Mouse (Mus musculus) liver, embryonic 13.5 days (tissue): ENCODE measurements around the gene Zfyve27. TPM values are rescaled to one million over a fixed set of nuclear protein-coding genes. Genes with fewer than 3 reads are reported as not detected.

Source experiments
- ATAC-seq: fragments of 200-750 bp; cut with Nextera tagmentation; 2 replicates; pipeline ENCODE4 v1.8.0; 2017; ENCODE audit warnings: low read depth, mild to moderate bottlenecking, moderate number of reproducible peaks, moderate library complexity
- DNase-seq: peaks from one replicate; pipeline ENCODE4 v3.0.0; 2022
- H3K27ac ChIP-seq: fragments of 300-500 bp; sonication (generic); 2 replicates; pipeline ENCODE4 v1.5.1; 2015; ENCODE audit warnings: moderate library complexity, mild to moderate bottlenecking, inconsistent platforms
- H3K27me3 ChIP-seq: fragments of 300-500 bp; sonication (generic); 2 replicates; pipeline ENCODE4 v1.6.1; 2015; ENCODE audit warnings: mild to moderate bottlenecking, inconsistent platforms
- H3K36me3 ChIP-seq: fragments of 300-500 bp; sonication (generic); 2 replicates; pipeline ENCODE4 v1.6.1; 2015; ENCODE audit warnings: mild to moderate bottlenecking, inconsistent platforms
- H3K4me1 ChIP-seq: fragments of 300-500 bp; sonication (generic); replicated peaks from 2 replicates; pipeline ENCODE4 v1.6.1; 2015; ENCODE audit warnings: inconsistent platforms
- H3K4me2 ChIP-seq: fragments of 300-500 bp; sonication (generic); 2 replicates; pipeline ENCODE4 v1.6.1; 2015; ENCODE audit warnings: inconsistent platforms, mild to moderate bottlenecking, moderate library complexity
- H3K4me3 ChIP-seq: fragments of 300-500 bp; sonication (generic); replicated peaks from 2 replicates; pipeline ENCODE4 v1.5.1; 2015; ENCODE audit warnings: mild to moderate bottlenecking, inconsistent platforms
- H3K9ac ChIP-seq: fragments of 300-500 bp; sonication (generic); 2 replicates; pipeline ENCODE4 v1.6.1; 2015; ENCODE audit warnings: mild to moderate bottlenecking, inconsistent platforms
- H3K9me3 ChIP-seq: fragments of 300-500 bp; sonication (generic); replicated peaks from 2 replicates; pipeline ENCODE4 v1.6.1; 2016; ENCODE audit warnings: inconsistent platforms
- WGBS: fragments of 180-500 bp; shearing (Covaris S2); methylation state at CpG from one replicate; pipeline ENCODE4 v1.1.7; 2015; ENCODE audit not compliant: insufficient replicate concordance; 5-methylcytosine and 5-hydroxymethylcytosine counted together
- polyA plus RNA-seq: library from polyadenylated mRNA; unstranded; fragments of >200 nt; fragmentation: Nextera tagmentation; extraction: Ambion mirVana; gene quantifications from 2 replicates; pipeline ENCODE4 v1.2.1, GENCODE M21; 2015

The Zfyve27 gene
- polyA plus RNA-seq, 1 experiment from 2014 or later, result 8.2 TPM

- no peak for ATAC-seq
- H3K9ac ChIP-seq, result no peak overlapping the region
- 57% methylated on average over 7 of the region's 7 CpGs for WGBS
Measured at GRCm38 (mm10) chr19:42164188-42164587, 437 bp downstream of the Zfyve27 start.

DNA sequence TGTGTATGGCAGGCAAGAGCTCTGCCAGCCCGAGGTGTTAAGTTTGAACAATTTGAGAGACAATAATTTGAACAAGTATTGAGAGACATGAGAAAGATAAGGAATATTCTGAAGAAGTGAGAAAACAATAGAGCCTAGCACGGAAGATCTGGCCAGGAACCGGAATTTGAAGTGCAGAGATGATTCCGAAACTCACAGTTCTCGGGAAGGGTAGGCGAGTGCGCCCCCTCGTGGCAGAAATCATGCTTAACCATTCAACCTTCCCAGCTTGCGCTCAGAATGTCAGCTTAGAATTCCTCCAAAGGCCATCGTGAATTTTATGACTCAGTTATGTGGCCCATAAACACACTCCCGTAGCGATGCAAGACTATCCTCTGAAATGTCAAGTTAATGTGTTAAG is 2.4 kb downstream of the Zfyve27 start:
- WGBS, result 3% methylated on average over 12 of the region's 12 CpGs
- H3K9ac ChIP-seq, result peak overlapping the region; percentile 45; the same call in 1 of the 2 replicates
- H3K9me3 ChIP-seq, result no peaks in the 10 kb centered on the region
- H3K27ac ChIP-seq, result no peak overlapping the region
- peak overlapping the region; percentile 30 for H3K4me3 ChIP-seq
- H3K36me3 ChIP-seq, result no peaks in the 10 kb centered on the region
- H3K4me2 ChIP-seq, result peak overlapping the region; percentile 55
- H3K4me1 ChIP-seq, result peaks cover 35% of the 10 kb centered on the region
- ATAC-seq, result no peak
- peak; percentile 60 for DNase-seq
- H3K27me3 ChIP-seq, result peaks cover 39% of the 10 kb centered on the region

More at GRCm38 (mm10) chr19:42164188-42164587, 437 bp downstream of the Zfyve27 start:
- peaks cover 37% of the 10 kb centered on the region for H3K27me3 ChIP-seq
- H3K36me3 ChIP-seq, result no peaks in the 10 kb centered on the region
- no peak for DNase-seq
- peaks cover 24% of the 10 kb centered on the region for H3K4me1 ChIP-seq
- H3K4me3 ChIP-seq, result no peak overlapping the region
- no peak overlapping the region for H3K27ac ChIP-seq
- no peak overlapping the region for H3K4me2 ChIP-seq
- no peaks in the 10 kb centered on the region for H3K9me3 ChIP-seq

DNA sequence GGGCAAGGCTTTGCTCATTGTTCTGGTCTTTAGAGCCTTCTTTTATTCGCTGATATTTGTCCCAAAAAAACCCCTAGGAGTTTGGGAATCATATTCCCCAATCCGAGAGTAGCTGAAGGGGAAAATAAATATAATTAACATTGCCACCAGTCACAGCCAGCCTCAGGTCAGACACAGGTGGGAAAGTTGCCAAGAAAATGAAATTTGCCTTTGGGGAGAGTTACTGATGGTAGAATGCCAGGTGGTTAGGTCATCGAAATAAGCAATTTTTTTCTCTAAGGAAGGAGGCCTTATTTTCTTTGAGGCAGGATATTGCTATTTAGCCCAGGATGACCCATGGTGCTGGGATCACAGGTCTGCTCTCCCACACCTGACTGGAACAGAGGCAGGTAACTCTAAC is 3.0 kb downstream of the Zfyve27 start:
- H3K36me3 ChIP-seq, result no peaks in the 10 kb centered on the region
- H3K4me2 ChIP-seq, result no peak overlapping the region
- H3K4me1 ChIP-seq, result peaks cover 42% of the 10 kb centered on the region
- H3K9ac ChIP-seq, result no peak overlapping the region
- DNase-seq (no peak), ATAC-seq (no peak)
- H3K9me3 ChIP-seq, result no peaks in the 10 kb centered on the region
- no peak overlapping the region for H3K4me3 ChIP-seq
- peaks cover 39% of the 10 kb centered on the region for H3K27me3 ChIP-seq
- H3K27ac ChIP-seq, result no peak overlapping the region
- 41% methylated on average over 3 of the region's 3 CpGs for WGBS

- WGBS, result 65% methylated on average over 9 of the region's 9 CpGs
- Histone ChIP-seq H3K4me3 (no peak overlapping the region), H3K27ac (no peak overlapping the region), H3K9me3 (no peaks in the 10 kb centered on the region), H3K27me3 (peaks cover 39% of the 10 kb centered on the region), H3K9ac (no peak overlapping the region), H3K4me2 (no peak overlapping the region), H3K36me3 (no peaks in the 10 kb centered on the region), H3K4me1 (peaks cover 49% of the 10 kb centered on the region)
- ATAC-seq, result no peak
- no peak for DNase-seq
Measured at GRCm38 (mm10) chr19:42167489-42167888, 3.7 kb downstream of the Zfyve27 start.

GRCm38 (mm10) chr19:42169322-42169975 is 5.7 kb downstream of the Zfyve27 start:
- Histone ChIP-seq H3K36me3 (no peaks in the 10 kb centered on the region), H3K9ac (peak overlapping the region; percentile 93), H3K27me3 (peaks cover 32% of the 10 kb centered on the region), H3K4me1 (peaks cover 52% of the 10 kb centered on the region), H3K9me3 (no peaks in the 10 kb centered on the region), H3K4me2 (peak overlapping the region; percentile 88), H3K4me3 (peak overlapping the region; percentile 94), H3K27ac (peak overlapping the region; percentile 64)
- WGBS, result 40% methylated on average over 10 of the region's 10 CpGs
- peak; percentile 33 for ATAC-seq
- DNase-seq, result peak; percentile 35

GRCm38 (mm10) chr19:42170025-42170969 is 6.5 kb downstream of the Zfyve27 start:
- DNase-seq, result peak; percentile 95
- peak; percentile 91 for ATAC-seq
- H3K36me3 ChIP-seq, result no peaks in the 10 kb centered on the region
- 1% methylated on average over 55 of the region's 56 CpGs for WGBS
- peak overlapping the region; percentile 94 for H3K4me3 ChIP-seq
- H3K9ac ChIP-seq, result peak overlapping the region; percentile 93
- peaks cover 51% of the 10 kb centered on the region for H3K4me1 ChIP-seq
- H3K4me2 ChIP-seq, result peak overlapping the region; percentile 88
- H3K27me3 ChIP-seq, result peaks cover 26% of the 10 kb centered on the region
- H3K27ac ChIP-seq, result peak overlapping the region; percentile 73
- H3K9me3 ChIP-seq, result no peaks in the 10 kb centered on the region

DNA sequence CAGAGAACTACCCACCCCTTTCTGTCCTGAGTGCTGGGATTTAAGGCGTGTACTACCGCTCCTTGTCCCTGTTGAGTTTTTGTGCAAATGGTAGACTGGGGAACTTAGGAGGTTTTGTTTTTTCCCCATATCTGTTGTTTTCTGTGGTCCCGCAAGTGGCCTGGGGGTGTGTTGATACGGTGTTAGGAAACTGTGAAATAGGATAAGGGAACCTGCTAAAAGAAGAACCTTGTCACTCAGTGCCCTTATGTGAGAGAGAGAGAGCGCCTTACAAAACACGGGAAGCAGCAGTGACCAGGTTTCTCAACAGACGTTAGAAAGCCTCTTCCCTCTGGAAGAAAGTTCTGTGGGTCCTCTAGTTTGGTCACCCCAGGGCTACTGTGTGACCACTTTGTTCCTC is 13.1 kb downstream of the Zfyve27 start:
- Histone ChIP-seq H3K9me3 (no peaks in the 10 kb centered on the region), H3K27ac (peak overlapping the region; percentile 51), H3K4me3 (no peak overlapping the region), H3K27me3 (no peaks in the 10 kb centered on the region), H3K9ac (peak overlapping the region; percentile 38), H3K36me3 (peaks cover 32% of the 10 kb centered on the region), H3K4me2 (peak overlapping the region; percentile 38), H3K4me1 (peaks cover 36% of the 10 kb centered on the region)
- ATAC-seq, result peak; percentile 76
- 21% methylated on average over 7 of the region's 7 CpGs for WGBS
- DNase-seq, result peak; percentile 48

- no peak for DNase-seq
- WGBS, result 28% methylated on average over 2 of the region's 2 CpGs
- peak; percentile 46 for ATAC-seq
- Histone ChIP-seq H3K36me3 (peaks cover 36% of the 10 kb centered on the region), H3K4me1 (peaks cover 30% of the 10 kb centered on the region), H3K4me3 (no peak overlapping the region), H3K27me3 (no peaks in the 10 kb centered on the region), H3K9me3 (no peaks in the 10 kb centered on the region), H3K4me2 (peak overlapping the region; percentile 38), H3K9ac (peak overlapping the region; percentile 38; the same call in 1 of the 2 replicates), H3K27ac (peak overlapping the region; percentile 51)
Measured at GRCm38 (mm10) chr19:42177461-42177860, 13.7 kb downstream of the Zfyve27 start.

DNA sequence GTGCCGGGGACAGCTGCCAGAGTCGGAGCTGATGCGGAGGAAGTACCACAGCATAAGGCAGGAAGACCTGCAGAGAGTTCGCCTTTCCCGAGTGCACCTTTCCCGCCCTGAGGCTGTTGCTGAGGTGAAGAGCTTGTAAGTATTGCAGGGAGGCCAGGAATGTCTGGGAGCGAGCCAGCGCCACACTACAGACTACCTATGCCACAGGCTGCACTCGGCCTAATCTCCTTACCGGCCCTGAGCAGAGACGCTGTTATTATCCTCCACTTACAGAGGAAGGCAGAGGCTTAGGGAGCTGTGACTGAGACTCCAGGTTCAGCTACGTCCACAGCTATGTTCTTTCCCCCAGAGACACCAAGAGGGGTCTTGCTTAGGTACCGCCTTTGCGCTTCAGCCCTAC is 15.6 kb downstream of the Zfyve27 start:
- Histone ChIP-seq H3K9ac (no peak overlapping the region), H3K27ac (no peak overlapping the region), H3K27me3 (no peaks in the 10 kb centered on the region), H3K9me3 (no peaks in the 10 kb centered on the region), H3K4me3 (no peak overlapping the region), H3K36me3 (peaks cover 55% of the 10 kb centered on the region), H3K4me2 (no peak overlapping the region), H3K4me1 (peaks cover 26% of the 10 kb centered on the region)
- ATAC-seq (no peak), DNase-seq (no peak)
- 90% methylated on average over 14 of the region's 14 CpGs for WGBS

DNA sequence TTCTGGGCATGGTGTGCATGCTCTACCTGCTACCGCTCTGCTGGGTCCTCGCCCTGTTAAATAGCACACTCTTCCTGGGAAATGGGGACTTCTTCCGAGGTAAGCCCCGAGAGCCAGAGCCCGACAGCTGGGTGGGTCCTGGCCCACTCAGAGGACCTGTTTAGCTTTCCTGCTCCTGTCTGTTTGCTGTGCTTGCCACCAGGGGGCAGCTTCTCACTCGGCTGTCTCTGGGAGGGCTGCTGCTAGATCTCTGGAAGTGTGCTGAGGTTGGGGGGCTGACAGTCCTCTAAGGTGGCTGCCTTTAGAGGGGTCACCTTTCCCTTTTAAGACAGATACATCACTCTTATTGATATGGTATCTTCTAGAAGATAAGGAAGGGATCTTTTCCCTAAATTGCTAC is 18.9 kb downstream of the Zfyve27 start:
- Histone ChIP-seq H3K27ac (no peak overlapping the region), H3K4me2 (no peak overlapping the region), H3K4me3 (no peak overlapping the region), H3K9ac (no peak overlapping the region), H3K27me3 (no peaks in the 10 kb centered on the region), H3K4me1 (peaks cover 3% of the 10 kb centered on the region), H3K36me3 (peaks cover 86% of the 10 kb centered on the region), H3K9me3 (no peaks in the 10 kb centered on the region)
- WGBS, result 72% methylated on average over 6 of the region's 6 CpGs
- no peak for ATAC-seq
- DNase-seq, result no peak

DNA sequence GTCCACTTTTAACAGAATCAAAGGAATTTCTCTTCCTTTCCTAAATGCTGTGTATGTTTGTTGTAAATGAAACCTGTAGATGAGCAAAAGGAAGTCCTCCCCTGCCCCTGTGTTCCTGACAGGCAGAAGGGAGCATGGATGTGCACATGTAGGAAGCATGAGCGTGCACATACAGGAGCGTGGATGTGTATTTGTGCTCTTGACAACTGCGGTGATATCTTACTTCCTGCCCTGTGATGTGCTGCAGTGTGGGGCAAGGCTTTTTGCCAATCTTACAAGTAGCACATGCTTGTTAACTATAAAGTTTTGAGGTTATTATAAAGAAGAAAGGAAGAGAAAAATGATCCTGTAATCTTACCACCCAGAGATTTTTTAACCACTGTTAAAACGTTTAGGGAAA is 26.0 kb downstream of the Zfyve27 start:
- Histone ChIP-seq H3K9me3 (no peaks in the 10 kb centered on the region), H3K9ac (no peak overlapping the region), H3K4me3 (no peak overlapping the region), H3K27ac (no peak overlapping the region), H3K4me2 (no peak overlapping the region), H3K4me1 (no peaks in the 10 kb centered on the region), H3K36me3 (peaks cover 72% of the 10 kb centered on the region), H3K27me3 (no peaks in the 10 kb centered on the region)
- ATAC-seq (no peak), DNase-seq (no peak)
- WGBS, result 66% methylated on average over 4 of the region's 4 CpGs
